Mouse (Mus musculus): ENCODE data around the gene Tubg1. TPM values are rescaled to one million over a fixed set of nuclear protein-coding genes. Genes with fewer than 3 reads are reported as not detected.

Gene Tubg1
- polyA plus RNA-seq, 1 experiment = 18.6 TPM

GRCm38 (mm10) chr11:101174851-101175628 lies 55.3 kb downstream of the Tubg1 start, which contains the start of gene Ccr10:
Gene Ccr10 (minus strand): TSS chr11:101175443.
- no peak for TF ChIP-seq CTCF (IDR thresholded peaks at IDR 0.05; ENCODE audit: low read depth, low read length)
- no peak for TF ChIP-seq POLR2A (IDR thresholded peaks at IDR 0.05; ENCODE audit: borderline replicate concordance, low read depth, low read length)
- Histone ChIP-seq H3K4me3 (ENCODE audit: insufficient read depth, low read length) (peak within 1 kb of the TSS; percentile 46), H3K27ac (ENCODE audit: insufficient read depth, low read depth, low read length) (no peak within 1 kb of the TSS), H3K4me1 (ENCODE audit: control insufficient read depth, insufficient read depth, low read length) (peaks cover 18% of the 10 kb centered on the region)

GRCm38 (mm10) chr11:101175636-101176116 lies 55.9 kb downstream of the Tubg1 start:
- Histone ChIP-seq H3K27ac (ENCODE audit: insufficient read depth, low read depth, low read length) (no peak overlapping the region), H3K4me1 (ENCODE audit: control insufficient read depth, insufficient read depth, low read length) (peaks cover 16% of the 10 kb centered on the region), H3K4me3 (ENCODE audit: insufficient read depth, low read length) (peak overlapping the region; percentile 27; the same call in 1 of the 2 replicates)
- TF ChIP-seq POLR2A (IDR thresholded peaks at IDR 0.05; ENCODE audit: borderline replicate concordance, low read depth, low read length) = no peak
- TF ChIP-seq CTCF (IDR thresholded peaks at IDR 0.05; ENCODE audit: low read depth, low read length) = no peak

Other genes with a start within 250 kb of the Tubg1 start
- gene Stat3, start 180.4 kb upstream of the Tubg1 start, polyA plus RNA-seq (2012; ENCODE audit: insufficient read depth, insufficient read length, missing spikeins) = 73.3 and 76.6 TPM in 2 replicates
- gene Cavin1, start 149.1 kb upstream of the Tubg1 start, polyA plus RNA-seq (2012; ENCODE audit: insufficient read depth, insufficient read length, missing spikeins) = 3.8 and 4.1 TPM in 2 replicates
- 163 and 186 TPM in 2 replicates for gene Atp6v0a1, start 110.5 kb upstream of the Tubg1 start, polyA plus RNA-seq (2012; ENCODE audit: insufficient read depth, insufficient read length, missing spikeins)
- 59.5 and 64.3 TPM in 2 replicates for gene Naglu, start 49.9 kb upstream of the Tubg1 start, polyA plus RNA-seq (2012; ENCODE audit: insufficient read depth, insufficient read length, missing spikeins)
- gene Hsd17b1, start 41.5 kb upstream of the Tubg1 start, polyA plus RNA-seq (2012; ENCODE audit: insufficient read depth, insufficient read length, missing spikeins) = 0.60 TPM in 1 of 2 replicates, not detected in the other
- 16.5 and 19.6 TPM in 2 replicates for gene Coasy, start 37.4 kb upstream of the Tubg1 start, polyA plus RNA-seq (2012; ENCODE audit: insufficient read depth, insufficient read length, missing spikeins)
- 53.8 and 67.3 TPM in 2 replicates for gene Mlx, start 32.7 kb upstream of the Tubg1 start, polyA plus RNA-seq (2012; ENCODE audit: insufficient read depth, insufficient read length, missing spikeins)
- 4.1 and 4.8 TPM in 2 replicates for gene Psmc3ip, start 24.5 kb upstream of the Tubg1 start, polyA plus RNA-seq (2012; ENCODE audit: insufficient read depth, insufficient read length, missing spikeins)
- 52.2 and 62.4 TPM in 2 replicates for gene Retreg3, start within 50 bp of the Tubg1 start, polyA plus RNA-seq (2012; ENCODE audit: insufficient read depth, insufficient read length, missing spikeins)
- not detected in 2 replicates for gene Tubg2, start 36.0 kb downstream of the Tubg1 start, polyA plus RNA-seq (2012; ENCODE audit: insufficient read depth, insufficient read length, missing spikeins)
- gene Cntnap1, start 50.6 kb downstream of the Tubg1 start, polyA plus RNA-seq (2012; ENCODE audit: insufficient read depth, insufficient read length, missing spikeins) = 2.5 and 3.2 TPM in 2 replicates
- gene Plekhh3, start 51.4 kb downstream of the Tubg1 start, polyA plus RNA-seq (2012; ENCODE audit: insufficient read depth, insufficient read length, missing spikeins) = 4.3 and 6.4 TPM in 2 replicates
- gene Ccr10, start 55.5 kb downstream of the Tubg1 start, polyA plus RNA-seq (2012; ENCODE audit: insufficient read depth, insufficient read length, missing spikeins) = not detected in 2 replicates
- gene Ezh1, start 106.5 kb downstream of the Tubg1 start, polyA plus RNA-seq (2012; ENCODE audit: insufficient read depth, insufficient read length, missing spikeins) = 48.6 and 52.5 TPM in 2 replicates
- gene Ramp2, start 126.1 kb downstream of the Tubg1 start, polyA plus RNA-seq (2012; ENCODE audit: insufficient read depth, insufficient read length, missing spikeins) = not detected in 2 replicates
- gene Vps25, start 133.8 kb downstream of the Tubg1 start, polyA plus RNA-seq (2012; ENCODE audit: insufficient read depth, insufficient read length, missing spikeins) = 111 and 114 TPM in 2 replicates
- gene Wnk4, start 140.6 kb downstream of the Tubg1 start, polyA plus RNA-seq (2012; ENCODE audit: insufficient read depth, insufficient read length, missing spikeins) = not detected in 2 replicates
- 1.0 and 1.6 TPM in 2 replicates for gene Cntd1, start 159.1 kb downstream of the Tubg1 start, polyA plus RNA-seq (2012; ENCODE audit: insufficient read depth, insufficient read length, missing spikeins)
- gene Coa3, start 159.2 kb downstream of the Tubg1 start, polyA plus RNA-seq (2012; ENCODE audit: insufficient read depth, insufficient read length, missing spikeins) = 60.1 and 63.3 TPM in 2 replicates
- 78.3 and 80.1 TPM in 2 replicates for gene Becn1, start 182.3 kb downstream of the Tubg1 start, polyA plus RNA-seq (2012; ENCODE audit: insufficient read depth, insufficient read length, missing spikeins)
- gene Psme3, start 196.3 kb downstream of the Tubg1 start, polyA plus RNA-seq (2012; ENCODE audit: insufficient read depth, insufficient read length, missing spikeins) = 48.8 and 53.2 TPM in 2 replicates
- gene Aoc2, start 205.1 kb downstream of the Tubg1 start, polyA plus RNA-seq (2012; ENCODE audit: insufficient read depth, insufficient read length, missing spikeins) = 1.1 and 1.3 TPM in 2 replicates
- gene Aoc3, start 210.7 kb downstream of the Tubg1 start, polyA plus RNA-seq (2012; ENCODE audit: insufficient read depth, insufficient read length, missing spikeins) = 0.20 TPM in 1 of 2 replicates, not detected in the other
- not detected in 2 replicates for gene G6pc, start 247.6 kb downstream of the Tubg1 start, polyA plus RNA-seq (2012; ENCODE audit: insufficient read depth, insufficient read length, missing spikeins)